Mouse (Mus musculus) brain, embryonic 14.5 days (tissue): ENCODE measurements around the gene Gm20509. TPM values are rescaled to one million over a fixed set of nuclear protein-coding genes. Genes with fewer than 3 reads are reported as not detected.

Source experiments
- DNase-seq: peaks from one replicate; pipeline ENCODE4 v3.0.0-alpha.2; 2011; ENCODE audit warnings: low read depth
- CTCF ChIP-seq: fragments of 200-500 bp; IDR thresholded peaks from 2 replicates; pipeline ENCODE4 v1.5.1; 2012; ENCODE audit warnings: inconsistent platforms, mild to moderate bottlenecking, moderate library complexity, borderline replicate concordance; ENCODE audit not compliant: insufficient read depth, insufficient read length; ENCODE audit errors: extremely low read depth
- POLR2A ChIP-seq: fragments of 200-500 bp; IDR thresholded peaks from 2 replicates; pipeline ENCODE4 v1.6.1; 2012; ENCODE audit warnings: mild to moderate bottlenecking, inconsistent platforms, borderline replicate concordance; ENCODE audit not compliant: poor library complexity, insufficient read depth, insufficient read length, severe bottlenecking; ENCODE audit errors: extremely low read depth
- polyA plus RNA-seq: library from polyadenylated mRNA; depleted of rRNA; stranded (reverse); fragments of >200 nt; gene quantifications from 2 replicates; pipeline ENCODE4 v1.2.3, GENCODE M21; 2012; rRNA removed

Gene Gm20509
- polyA plus RNA-seq, 1 experiment, result 0.10 TPM

- DNase-seq, result peak; percentile 24
- TF ChIP-seq POLR2A (no peak), CTCF (peak; percentile 61; the same call in 1 of the 2 replicates)
Measured at GRCm38 (mm10) chr9:73121735-73122134, 19.5 kb downstream of the Gm20509 start.

GRCm38 (mm10) chr9:73125043-73125570, 22.8 kb downstream of the Gm20509 start:
- TF ChIP-seq CTCF (no peak), POLR2A (no peak)
- no peak for DNase-seq

- DNase-seq, result no peak
- TF ChIP-seq CTCF (no peak), POLR2A (no peak)
Measured at GRCm38 (mm10) chr9:73127457-73127856, 25.2 kb downstream of the Gm20509 start.

- TF ChIP-seq CTCF, result no peak
- no peak for TF ChIP-seq POLR2A
- peak; percentile 49 for DNase-seq
Measured at GRCm38 (mm10) chr9:73129875-73130274, 27.6 kb downstream of the Gm20509 start.

GRCm38 (mm10) chr9:73130529-73130928, 28.3 kb downstream of the Gm20509 start:
- no peak for DNase-seq
- TF ChIP-seq POLR2A, result no peak
- TF ChIP-seq CTCF, result no peak

GRCm38 (mm10) chr9:73137341-73137886, 35.1 kb downstream of the Gm20509 start:
- no peak for TF ChIP-seq POLR2A
- TF ChIP-seq CTCF, result no peak
- no peak for DNase-seq

GRCm38 (mm10) chr9:73154347-73154746, 52.1 kb downstream of the Gm20509 start:
- TF ChIP-seq CTCF, result peak; percentile 20; the same call in 1 of the 2 replicates
- TF ChIP-seq POLR2A, result no peak
- peak; percentile 42 for DNase-seq

- no peak for DNase-seq
- no peak for TF ChIP-seq CTCF
- no peak for TF ChIP-seq POLR2A
Measured at GRCm38 (mm10) chr9:73157968-73158367, 55.7 kb downstream of the Gm20509 start.

- no peak for TF ChIP-seq POLR2A
- peak; percentile 54; the same call in 1 of the 2 replicates for TF ChIP-seq CTCF
- DNase-seq, result peak; percentile 81
Measured at GRCm38 (mm10) chr9:73159265-73159664, 57.0 kb downstream of the Gm20509 start.

GRCm38 (mm10) chr9:73162571-73163333, 60.5 kb downstream of the Gm20509 start:
- TF ChIP-seq CTCF (peak; percentile 87), POLR2A (no peak)
- DNase-seq, result peak; percentile 91

GRCm38 (mm10) chr9:73165631-73166030, 63.4 kb downstream of the Gm20509 start:
- DNase-seq, result no peak
- no peak for TF ChIP-seq POLR2A
- no peak for TF ChIP-seq CTCF

Other genes starting within 250 kb of the Gm20509 start
- gene Pygo1, start 176.8 kb upstream of the Gm20509 start, polyA plus RNA-seq, result 12.9 and 19.0 TPM in 2 replicates
- 2.0 TPM in 2 replicates for gene Dyx1c1, start 143.7 kb upstream of the Gm20509 start, polyA plus RNA-seq
- gene Gm44503, start 143.6 kb upstream of the Gm20509 start, polyA plus RNA-seq, result not detected in 2 replicates
- 19.5 and 20.5 TPM in 2 replicates for gene Ccpg1os, start 117.1 kb upstream of the Gm20509 start, polyA plus RNA-seq
- gene Ccpg1, start 117.0 kb upstream of the Gm20509 start, polyA plus RNA-seq, result 14.4 and 26.5 TPM in 2 replicates
- gene Pigb, start 62.1 kb upstream of the Gm20509 start, polyA plus RNA-seq, result 14.0 and 18.7 TPM in 2 replicates
- gene Rab27a, start 57.6 kb upstream of the Gm20509 start, polyA plus RNA-seq, result 0.77 and 1.4 TPM in 2 replicates
- 0.09 TPM in 1 of 2 replicates, not detected in the other for gene Khdc3, start 634 bp upstream of the Gm20509 start, polyA plus RNA-seq
- gene Rsl24d1, start 11.0 kb downstream of the Gm20509 start, polyA plus RNA-seq, result 64.6 and 72.0 TPM in 2 replicates